ENCODE assay signal across 11 mouse cellular contexts in genomic region chr6:145760246-145761016, GRCm38 (mm10). TPM values are rescaled to one million over a fixed set of nuclear protein-coding genes. Genes with fewer than 3 reads are reported as not detected.
DNase-seq lines count a peak whose midpoint lies in the region; ATAC-seq and TF ChIP-seq lines count a peak whose summit lies in the region.
"Had no signal": no experiment of that assay in that cellular context is flagged by ENCODE, and none has a peak within 500 bp of the region (broad histone marks: within the 10 kb centered on the region; RNA-seq: fewer than 3 reads in every experiment).

No protein-coding gene starts in this region.

- no peaks in the 10 kb centered on the region for H3K27me3 ChIP-seq in kidney, adult 2 months (replicated peaks; ENCODE audit: control insufficient read depth, insufficient read depth, low read length)
- H3K27me3 ChIP-seq in heart, embryonic 15.5 days = no peaks in the 10 kb centered on the region
- H3K27me3 ChIP-seq in stomach, embryonic 15.5 days (replicated peaks) = no peaks in the 10 kb centered on the region
- no peaks in the 10 kb centered on the region for H3K27me3 ChIP-seq in forebrain, embryonic 12.5 days
- H3K27me3 ChIP-seq: limb, embryonic 13.5 days had no signal

- H3K4me1 ChIP-seq in kidney, adult 2 months (ENCODE audit: control insufficient read depth, insufficient read depth, low read length) = peaks cover 36% of the 10 kb centered on the region
- H3K4me1 ChIP-seq in heart, embryonic 15.5 days (replicated peaks) = peaks cover 95% of the 10 kb centered on the region
- H3K4me1 ChIP-seq in stomach, embryonic 15.5 days = peaks cover 23% of the 10 kb centered on the region; the same call in 1 of the 2 replicates
- peaks cover 4% of the 10 kb centered on the region; the same call in 1 of the 2 replicates for H3K4me1 ChIP-seq in forebrain, embryonic 12.5 days

- H3K9ac ChIP-seq in heart, embryonic 15.5 days = 0 out of 2 replicates have a peak overlapping the region, but pooled peaks have one; percentile 16
- H3K9ac ChIP-seq in stomach, embryonic 15.5 days = no peak overlapping the region
- no peak overlapping the region for H3K9ac ChIP-seq in forebrain, embryonic 12.5 days
- H3K9ac ChIP-seq: limb, embryonic 13.5 days had no signal

- peak overlapping the region; percentile 24; the same call in 1 of the 2 replicates for H3K4me2 ChIP-seq in heart, embryonic 15.5 days
- no peak overlapping the region for H3K4me2 ChIP-seq in stomach, embryonic 15.5 days
- no peak overlapping the region for H3K4me2 ChIP-seq in forebrain, embryonic 12.5 days
- H3K4me2 ChIP-seq: limb, embryonic 13.5 days had no signal

- WGBS in kidney, adult 2 months = 63% methylated on average over 4 of the region's 4 CpGs
- WGBS in heart, embryonic 15.5 days = 26% methylated on average over 4 of the region's 4 CpGs
- WGBS in stomach, embryonic 15.5 days = 59% methylated on average over 4 of the region's 4 CpGs
- 79% methylated on average over 4 of the region's 4 CpGs for WGBS in forebrain, embryonic 12.5 days

- DNase-seq in adrenal gland, adult 2 months = peak; percentile 56
- no peak for DNase-seq in adrenal gland, postnatal 4 days (ENCODE audit: low spot score in 2 of 2)
- DNase-seq in kidney, adult 2 months = no peak
- DNase-seq in kidney, postnatal 14 days = no peak
- no peak for DNase-seq in gastrocnemius, adult 8-10 months (ENCODE audit: low spot score in 2 of 2)
- DNase-seq: gastrocnemius, postnatal 36 days had no signal

- TF ChIP-seq POLR2A in kidney, adult 2 months (IDR thresholded peaks at IDR 0.05; ENCODE audit: low read depth, low read length) = no peak

- TF ChIP-seq CTCF in kidney, adult 2 months (conservative IDR thresholded peaks at IDR 0.05; ENCODE audit: insufficient read depth, insufficient read length, low read depth, low read length) = no peak

- no peak overlapping the region for H3K4me3 ChIP-seq in kidney, adult 2 months (ENCODE audit: insufficient read depth, low read depth, low read length)
- H3K4me3 ChIP-seq in heart, embryonic 15.5 days = no peak overlapping the region
- H3K4me3 ChIP-seq in stomach, embryonic 15.5 days (replicated peaks) = no peak overlapping the region
- no peak overlapping the region for H3K4me3 ChIP-seq in forebrain, embryonic 12.5 days (replicated peaks)
- H3K4me3 ChIP-seq: limb, embryonic 13.5 days had no signal

- no peaks in the 10 kb centered on the region for H3K9me3 ChIP-seq in heart, embryonic 15.5 days (replicated peaks)
- H3K9me3 ChIP-seq in stomach, embryonic 15.5 days = no peaks in the 10 kb centered on the region
- no peaks in the 10 kb centered on the region for H3K9me3 ChIP-seq in forebrain, embryonic 12.5 days
- H3K9me3 ChIP-seq: limb, embryonic 13.5 days had no signal

- H3K27ac ChIP-seq in kidney, adult 2 months (ENCODE audit: insufficient read depth, low read depth, low read length) = peak overlapping the region; percentile 6
- peak overlapping the region; percentile 92 for H3K27ac ChIP-seq in heart, embryonic 15.5 days
- H3K27ac ChIP-seq in stomach, embryonic 15.5 days = peak overlapping the region; percentile 26; the same call in 1 of the 2 replicates
- no peak overlapping the region for H3K27ac ChIP-seq in forebrain, embryonic 12.5 days
- H3K27ac ChIP-seq: hindbrain, postnatal 0 days; limb, embryonic 13.5 days had no signal

- H3K36me3 ChIP-seq in kidney, adult 2 months (ENCODE audit: control insufficient read depth, insufficient read depth, low read length) = no peaks in the 10 kb centered on the region
- no peaks in the 10 kb centered on the region for H3K36me3 ChIP-seq in heart, embryonic 15.5 days
- H3K36me3 ChIP-seq in stomach, embryonic 15.5 days = no peaks in the 10 kb centered on the region
- H3K36me3 ChIP-seq in forebrain, embryonic 12.5 days (replicated peaks) = no peaks in the 10 kb centered on the region
- H3K36me3 ChIP-seq: limb, embryonic 13.5 days had no signal

- peak; percentile 65 for ATAC-seq in heart, embryonic 15.5 days (replicated peaks; ENCODE audit: insufficient number of reproducible peaks, insufficient read depth, low FRiP score, low read depth)
- ATAC-seq in stomach, embryonic 15.5 days (ENCODE audit: insufficient read depth, low FRiP score, low read depth) = no peak
- ATAC-seq in forebrain, embryonic 12.5 days (ENCODE audit: low FRiP score) = no peak
- ATAC-seq: hindbrain, postnatal 0 days had no signal

RNA-seq across cellular contexts. Expression of gene Rassf8, which starts 13.9 kb away (rescaled TPM):
- 10 to 100 TPM; 77.5 to 85.2 TPM for total RNA-seq in adrenal gland, adult 2 months (2021)
- 13.6 and 18.6 TPM in 2 replicates for polyA plus RNA-seq in adrenal gland, adult 2 months (2012; rRNA removed)
- 100 to 1,000 TPM; 131 to 139 TPM for total RNA-seq in adrenal gland, postnatal 4 days (2021)
- polyA plus RNA-seq in kidney, adult 2 months (2012; rRNA removed) = 26.8 and 33.9 TPM in 2 replicates
- polyA plus RNA-seq in heart, embryonic 15.5 days (2015; fragmentation: Nextera tagmentation; extraction: Ambion mirVana) = 10.5 and 12.0 TPM in 2 replicates
- polyA plus RNA-seq in stomach, embryonic 15.5 days (2015; fragmentation: Nextera tagmentation; extraction: Ambion mirVana) = 6.1 and 7.2 TPM in 2 replicates
- 3.1 and 3.6 TPM in 2 replicates for polyA plus RNA-seq in forebrain, embryonic 12.5 days (2016; fragmentation: Nextera tagmentation; extraction: Ambion mirVana)
- 10 to 100 TPM; 24.1 to 34.3 (median 26.5) TPM for total RNA-seq in gastrocnemius, adult 8-10 months (2022)
